Mouse (Mus musculus): ENCODE data around the gene Ppp1ca.

Gene Ppp1ca

DNA sequence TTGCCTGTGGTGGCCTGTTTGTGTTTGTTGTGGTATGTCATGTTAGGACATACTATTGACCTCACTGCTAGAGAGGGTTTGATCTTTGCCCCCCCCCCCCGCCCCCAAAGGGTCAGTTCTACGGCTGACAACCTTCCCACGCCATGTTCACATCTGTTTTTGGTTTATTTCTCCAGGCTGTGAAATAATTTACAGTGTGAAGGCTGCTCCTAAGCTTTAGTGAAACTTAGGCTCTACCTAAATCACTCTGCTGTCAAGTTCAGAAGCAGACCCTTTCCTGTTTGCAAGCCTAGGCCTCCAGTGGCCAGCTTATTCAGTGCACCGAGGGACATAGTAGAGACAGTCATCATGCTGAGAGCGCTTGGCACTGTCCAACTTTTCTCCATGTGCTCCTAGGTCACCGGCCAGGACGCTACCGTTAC lies 48.4 kb downstream of the Ppp1ca start:
- no peak for DNase-seq

DNA sequence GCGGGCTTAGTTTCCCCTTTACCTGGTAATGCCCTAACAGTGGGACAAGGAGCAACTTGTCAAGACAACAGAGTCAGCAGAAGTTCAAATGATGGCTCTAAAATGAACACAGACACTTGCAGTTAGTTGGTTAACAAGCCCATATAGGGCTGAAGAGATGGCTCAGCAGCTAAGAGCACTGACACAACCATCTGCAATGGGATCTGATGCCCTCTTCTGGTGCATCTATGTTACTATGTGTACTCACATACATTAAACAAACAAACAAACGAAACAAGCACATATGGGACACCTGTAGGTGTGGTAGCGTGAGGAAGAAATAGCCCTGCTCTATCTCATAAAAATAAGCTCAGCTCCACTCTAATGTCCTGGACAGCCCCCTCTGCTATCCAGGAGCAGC lies 50.6 kb downstream of the Ppp1ca start:
- DNase-seq, result no peak

GRCm38 (mm10) chr19:4244775-4245174 lies 52.9 kb downstream of the Ppp1ca start:
- DNase-seq, result no peak

All from lung, adult 18-20 months (tissue).